Mouse (Mus musculus): ENCODE measurements at regions not wholly inside any gene's neighbourhood (a gene's known extent, or its start where the extent isn't known, plus 50 kb on each side); places are given as distances from the start of the nearest gene placed in this dataset. TPM values are rescaled to one million over a fixed set of nuclear protein-coding genes. Genes with fewer than 3 reads are reported as not detected.

GRCm38 (mm10) chr6:133170548-133170947 lies 65.8 kb downstream of the Smim10l1 start:
- WGBS, result 64% methylated on average over 1 of the region's 1 CpGs
- no peaks in the 10 kb centered on the region for H3K27me3 ChIP-seq
- H3K4me3 ChIP-seq, result no peak overlapping the region
- H3K36me3 ChIP-seq, result no peaks in the 10 kb centered on the region
- no peak overlapping the region for H3K9ac ChIP-seq
- H3K27ac ChIP-seq, result no peak overlapping the region
- no peak overlapping the region for H3K4me2 ChIP-seq
- no peaks in the 10 kb centered on the region for H3K9me3 ChIP-seq
- no peak for ATAC-seq (ENCODE audit: low FRiP score)
- H3K4me1 ChIP-seq (replicated peaks), result no peaks in the 10 kb centered on the region

- Histone ChIP-seq H3K36me3 (no peaks in the 10 kb centered on the region), H3K9ac (no peak overlapping the region), H3K4me1 (replicated peaks) (no peaks in the 10 kb centered on the region), H3K4me2 (no peak overlapping the region), H3K4me3 (no peak overlapping the region), H3K27me3 (no peaks in the 10 kb centered on the region), H3K9me3 (no peaks in the 10 kb centered on the region), H3K27ac (no peak overlapping the region)
- 54% methylated on average over 2 of the region's 2 CpGs for WGBS
- no peak for ATAC-seq (ENCODE audit: low FRiP score)
These were observed 66.6 kb downstream of the Smim10l1 start for GRCm38 (mm10) chr6:133171286-133171685.

GRCm38 (mm10) chr6:133206173-133206572 lies 85.8 kb upstream of the 5530400C23Rik start:
- 11% methylated on average over 3 of the region's 3 CpGs for WGBS
- no peak overlapping the region for H3K9ac ChIP-seq
- ATAC-seq (ENCODE audit: low FRiP score), result peak; percentile 39; the same call in 1 of the 2 replicates
- no peaks in the 10 kb centered on the region for H3K36me3 ChIP-seq
- H3K4me1 ChIP-seq (replicated peaks), result no peaks in the 10 kb centered on the region
- H3K4me2 ChIP-seq, result no peak overlapping the region
- no peak overlapping the region for H3K4me3 ChIP-seq
- no peaks in the 10 kb centered on the region for H3K9me3 ChIP-seq
- no peaks in the 10 kb centered on the region for H3K27me3 ChIP-seq
- no peak overlapping the region for H3K27ac ChIP-seq

Small RNA genes in the stretch of these regions (microRNA-seq; reads per million reads assigned to microRNA genes)
- gene Gm23403, result not detected
- not detected for gene Gm25019
